Mouse (Mus musculus) neural tube, embryonic 11.5 days (tissue): ENCODE measurements at regions not wholly inside any gene's neighbourhood (a gene's known extent, or its start where the extent isn't known, plus 50 kb on each side); places are given as distances from the start of the nearest gene placed in this dataset. TPM values are rescaled to one million over a fixed set of nuclear protein-coding genes. Genes with fewer than 3 reads are reported as not detected.

Experiments
- ATAC-seq: fragments of 200-750 bp; cut with Nextera tagmentation; 2 replicates; pipeline ENCODE4 v1.8.0; 2017; ENCODE audit warnings: moderate number of reproducible peaks, mild to moderate bottlenecking, moderate TSS enrichment, moderate library complexity; ENCODE audit not compliant: insufficient read depth, low FRiP score, low TSS enrichment
- DNase-seq: peaks from one replicate; pipeline ENCODE4 v3.0.0-alpha.2; 2015; ENCODE audit warnings: low spot score
- H3K27ac ChIP-seq: fragments of 300-500 bp; sonication (generic); 2 replicates; pipeline ENCODE4 v1.5.1; 2014; ENCODE audit warnings: low read depth, mild to moderate bottlenecking, low read length
- H3K27me3 ChIP-seq: fragments of 300-500 bp; sonication (generic); 2 replicates; pipeline ENCODE4 v1.6.1; 2014; ENCODE audit warnings: mild to moderate bottlenecking, low read length, mixed read lengths; ENCODE audit not compliant: control insufficient read depth, insufficient read depth
- H3K36me3 ChIP-seq: fragments of 300-500 bp; sonication (generic); 2 replicates; pipeline ENCODE4 v1.6.1; 2014; ENCODE audit warnings: mild to moderate bottlenecking, low read length, moderate library complexity, mixed read lengths; ENCODE audit not compliant: control insufficient read depth, insufficient read depth
- H3K4me1 ChIP-seq: fragments of 300-500 bp; sonication (generic); 2 replicates; pipeline ENCODE4 v1.6.1; 2014; ENCODE audit warnings: low read length, mixed read lengths; ENCODE audit not compliant: control insufficient read depth, insufficient read depth
- H3K4me2 ChIP-seq: fragments of 300-500 bp; sonication (generic); 2 replicates; pipeline ENCODE4 v1.6.1; 2014; ENCODE audit warnings: low read depth, mild to moderate bottlenecking, moderate library complexity
- H3K4me3 ChIP-seq: fragments of 300-500 bp; sonication (generic); 2 replicates; pipeline ENCODE4 v1.5.1; 2014; ENCODE audit warnings: low read depth, low read length
- H3K9ac ChIP-seq: fragments of 300-500 bp; sonication (generic); 2 replicates; pipeline ENCODE4 v1.6.1; 2014; ENCODE audit warnings: mild to moderate bottlenecking, low read length
- H3K9me3 ChIP-seq: fragments of 300-500 bp; sonication (generic); 2 replicates; pipeline ENCODE4 v1.6.1; 2016; ENCODE audit warnings: low read length; ENCODE audit not compliant: control insufficient read depth
- WGBS: fragments of 180-500 bp; shearing (Covaris S2); extraction: QIAGEN DNeasy Blood & Tissue Kit; methylation state at CpG from one replicate; pipeline ENCODE4 v1.1.7; 2014; 5-methylcytosine and 5-hydroxymethylcytosine counted together
- microRNA-seq: library from miRNA; unstranded; fragments of <30 nt; microRNA quantifications from one replicate; pipeline ENCODE4, GENCODE M21; 2016

DNA sequence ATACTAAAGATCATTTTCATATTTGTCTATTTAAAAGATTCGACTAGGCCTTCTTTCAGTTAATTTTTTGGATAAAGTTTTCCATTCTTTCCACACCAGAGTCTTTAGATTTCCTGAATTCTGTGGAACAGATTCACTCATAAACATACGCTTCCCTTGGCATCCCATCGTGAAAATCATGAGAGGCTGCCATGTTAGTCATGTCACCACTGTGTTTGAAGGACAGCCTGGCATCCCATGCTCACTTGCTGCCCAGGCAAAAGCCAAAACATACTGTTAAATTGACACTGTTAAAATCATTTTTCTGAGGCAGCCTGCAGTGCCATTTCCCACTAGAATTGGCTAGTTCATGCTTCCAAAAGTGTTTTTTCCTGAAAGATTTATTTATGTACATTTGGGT is 394.8 kb upstream of the Slc8a1 start:
- H3K27me3 ChIP-seq: no peaks in the 10 kb centered on the region
- no peaks in the 10 kb centered on the region for H3K9me3 ChIP-seq
- WGBS: 87% methylated on average over 3 of the region's 3 CpGs
- H3K4me3 ChIP-seq: no peak overlapping the region
- ATAC-seq: no peak
- no peaks in the 10 kb centered on the region for H3K36me3 ChIP-seq
- H3K4me1 ChIP-seq: no peaks in the 10 kb centered on the region
- H3K9ac ChIP-seq: no peak overlapping the region
- DNase-seq: no peak
- H3K27ac ChIP-seq: no peak overlapping the region
- H3K4me2 ChIP-seq: no peak overlapping the region

DNA sequence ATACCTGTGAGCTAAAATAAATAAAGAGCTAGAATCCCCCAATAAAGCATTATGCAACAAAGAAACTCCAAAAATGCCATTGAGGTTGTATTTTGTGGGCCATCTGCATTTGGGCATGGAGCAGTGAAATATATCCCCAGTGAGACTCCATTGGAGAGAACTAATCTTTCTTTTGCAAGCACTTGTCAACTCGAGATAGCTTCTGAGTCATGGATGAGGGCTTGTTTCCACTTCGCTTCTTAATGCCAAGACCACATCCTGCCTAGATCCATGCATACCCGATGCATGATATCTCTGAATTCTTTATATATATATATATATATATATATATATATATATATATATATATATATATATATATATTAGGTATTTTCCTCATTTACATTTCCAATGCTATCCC is 349.0 kb upstream of the Slc8a1 start:
- Histone ChIP-seq H3K4me1 (no peaks in the 10 kb centered on the region), H3K9ac (no peak overlapping the region), H3K9me3 (no peaks in the 10 kb centered on the region), H3K4me2 (no peak overlapping the region), H3K4me3 (no peak overlapping the region), H3K27me3 (no peaks in the 10 kb centered on the region), H3K36me3 (no peaks in the 10 kb centered on the region), H3K27ac (no peak overlapping the region)
- 77% methylated on average over 3 of the region's 3 CpGs for WGBS
- no peak for ATAC-seq
- no peak for DNase-seq

DNA sequence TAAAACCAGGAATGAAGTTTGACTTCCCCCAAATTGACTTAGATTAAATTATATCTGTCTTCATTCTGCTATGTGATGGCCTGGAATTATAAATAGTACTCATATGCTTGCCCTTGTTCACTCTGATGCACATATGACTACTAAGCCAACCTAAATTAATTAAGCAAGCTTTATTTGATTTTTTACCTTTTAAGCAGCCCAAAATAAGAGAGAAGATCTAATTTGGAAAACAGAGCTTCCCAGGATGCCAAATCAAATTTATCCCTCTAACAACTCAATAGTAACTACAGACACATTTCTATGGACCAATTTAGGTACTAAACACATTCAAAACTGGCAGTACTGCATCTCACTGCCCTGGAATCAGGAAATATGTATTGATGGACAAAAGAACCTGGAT is 342.1 kb upstream of the Slc8a1 start:
- Histone ChIP-seq H3K4me1 (no peaks in the 10 kb centered on the region), H3K36me3 (no peaks in the 10 kb centered on the region), H3K9me3 (no peaks in the 10 kb centered on the region), H3K9ac (no peak overlapping the region), H3K4me3 (no peak overlapping the region), H3K27me3 (no peaks in the 10 kb centered on the region), H3K27ac (no peak overlapping the region), H3K4me2 (no peak overlapping the region)
- DNase-seq (no peak), ATAC-seq (no peak)

Small RNAs in the stretch of these regions (microRNA-seq; reads per million reads assigned to microRNA genes)
- gene Gm23400: not detected
- not detected for gene Gm27359
